Mouse (Mus musculus): ENCODE measurements around the gene Cpt1c. TPM values are rescaled to one million over a fixed set of nuclear protein-coding genes. Genes with fewer than 3 reads are reported as not detected.

Gene Cpt1c
- total RNA-seq, 2 experiments from 2014 or later = 2.3 to 2.7 TPM

GRCm38 (mm10) chr7:45002440-45002839 is 27.8 kb upstream of the Cpt1c start:
- intact Hi-C loops (cut with DNase I; ENCODE audit: low total_unique reads) = no loop called here
- DNase-seq = no peak

GRCm38 (mm10) chr7:45000539-45001114 is 26.0 kb upstream of the Cpt1c start:
- intact Hi-C loops (cut with DNase I; ENCODE audit: low total_unique reads) = no loop called here
- no peak for DNase-seq

DNA sequence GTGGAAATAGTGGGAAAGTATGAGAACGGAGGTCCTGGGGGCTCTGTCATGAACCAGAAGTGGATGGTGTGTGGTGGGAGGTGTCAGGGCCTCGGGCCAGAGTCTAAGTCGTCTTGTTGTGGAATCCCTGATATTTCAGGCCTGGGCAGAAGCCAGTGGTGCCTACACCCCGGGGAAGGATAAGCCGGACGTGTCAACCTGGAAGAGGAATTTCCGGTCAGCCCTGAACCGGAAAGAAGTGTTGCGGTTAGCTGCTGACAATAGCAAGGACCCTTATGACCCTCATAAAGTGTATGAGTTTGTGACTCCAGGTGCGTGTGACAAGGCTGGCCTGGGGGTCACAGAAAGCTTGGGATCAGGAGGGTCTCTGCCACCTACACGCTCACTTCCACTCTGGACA is 25.1 kb upstream of the Cpt1c start:
- DNase-seq = no peak
- intact Hi-C loops (cut with DNase I; ENCODE audit: low total_unique reads) = no loop called here

- intact Hi-C loops (cut with DNase I; ENCODE audit: low total_unique reads) = no loop called here
- peak; percentile 69 for DNase-seq
Observed at GRCm38 (mm10) chr7:44998501-44998955, 23.9 kb upstream of the Cpt1c start, which contains the start of gene Bcl2l12. Bcl2l12 (minus strand) TSS chr7:44998712.

GRCm38 (mm10) chr7:44997940-44998428 is 23.3 kb upstream of the Cpt1c start:
- intact Hi-C loops (cut with DNase I; ENCODE audit: low total_unique reads) = no loop called here
- no peak for DNase-seq

GRCm38 (mm10) chr7:44997231-44997939 is 22.7 kb upstream of the Cpt1c start, which contains the start of gene Irf3:
Irf3 (plus strand) TSS chr7:44997648.
- intact Hi-C loops (cut with DNase I; ENCODE audit: low total_unique reads) = no loop called here
- peak; percentile 97 for DNase-seq

GRCm38 (mm10) chr7:44996672-44997071 is 22.0 kb upstream of the Cpt1c start:
- no peak for DNase-seq
- intact Hi-C loops (cut with DNase I; ENCODE audit: low total_unique reads) = no loop called here

GRCm38 (mm10) chr7:44986879-44987718 is 12.4 kb upstream of the Cpt1c start:
- DNase-seq = no peak
- intact Hi-C loops (cut with DNase I; ENCODE audit: low total_unique reads) = no loop called here

- peak; percentile 97 for DNase-seq
- intact Hi-C loops (cut with DNase I; ENCODE audit: low total_unique reads) = no loop called here
Observed at GRCm38 (mm10) chr7:44986192-44986878, 11.7 kb upstream of the Cpt1c start, which contains the start of gene Prmt1. Prmt1 (minus strand) TSS chr7:44986568.

DNA sequence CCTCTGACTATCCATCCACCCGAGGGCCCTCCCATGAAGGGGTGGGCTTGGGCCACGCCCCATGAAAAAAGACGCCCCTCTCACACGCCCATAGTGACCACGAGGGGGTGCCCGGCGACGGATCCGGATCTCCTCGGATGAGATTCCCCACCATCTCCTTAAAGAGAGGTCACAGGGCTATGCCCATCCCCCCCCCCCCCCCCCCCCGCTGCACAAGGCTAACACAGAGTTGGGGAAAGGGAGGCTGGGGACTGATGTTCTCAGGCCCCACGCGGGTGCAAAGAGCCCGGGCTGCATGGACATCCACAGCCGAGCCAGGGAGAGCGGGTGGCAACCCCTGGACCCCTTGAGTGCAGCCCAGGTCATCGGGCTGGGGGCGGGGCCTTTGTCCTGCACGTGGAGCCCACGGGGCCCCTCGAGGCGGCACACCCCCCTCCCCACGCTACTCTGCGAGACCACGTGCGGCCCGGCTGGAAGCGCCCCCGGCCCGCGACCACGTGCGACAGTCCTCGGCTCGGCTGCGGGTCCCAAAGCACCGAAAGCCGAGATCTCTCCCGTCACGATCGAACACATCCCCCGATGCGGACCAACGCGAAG is 11.0 kb upstream of the Cpt1c start:
- intact Hi-C loops (cut with DNase I; ENCODE audit: low total_unique reads) = no loop called here

GRCm38 (mm10) chr7:44984833-44985164 is 10.1 kb upstream of the Cpt1c start:
- intact Hi-C loops (cut with DNase I; ENCODE audit: low total_unique reads) = no loop called here
- DNase-seq = no peak

More for the DNA sequence above, 11.0 kb upstream of the Cpt1c start:
- peak; percentile 85 for DNase-seq

GRCm38 (mm10) chr7:44983944-44984832 is 9.5 kb upstream of the Cpt1c start:
- DNase-seq = peak; percentile 33
- intact Hi-C loops (cut with DNase I; ENCODE audit: low total_unique reads) = no loop called here

DNA sequence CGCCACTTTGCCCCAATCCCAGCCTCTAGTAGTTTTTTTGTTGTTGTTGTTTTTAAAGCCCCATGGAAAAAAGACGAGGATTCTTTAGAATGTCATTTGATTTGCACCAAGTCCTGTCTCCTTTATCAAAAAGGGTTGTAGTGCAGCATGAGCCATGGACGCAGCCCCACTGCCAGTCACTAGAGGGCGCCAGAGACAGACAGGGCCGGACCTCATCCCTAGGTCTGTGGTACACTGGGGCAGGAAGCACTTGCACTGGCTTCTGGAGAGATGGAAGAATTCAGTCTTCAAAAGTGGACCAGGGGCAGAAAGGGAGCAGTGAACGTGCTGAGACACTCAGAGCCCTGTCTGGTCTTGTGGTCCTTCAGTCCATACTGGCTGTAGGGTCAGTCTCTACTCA is 8.4 kb upstream of the Cpt1c start:
- intact Hi-C loops (cut with DNase I; ENCODE audit: low total_unique reads) = no loop called here
- peak; percentile 88 for DNase-seq

GRCm38 (mm10) chr7:44981539-44981938 is 6.9 kb upstream of the Cpt1c start:
- DNase-seq = no peak
- intact Hi-C loops (cut with DNase I; ENCODE audit: low total_unique reads) = no loop called here

GRCm38 (mm10) chr7:44978300-44978699 is 3.6 kb upstream of the Cpt1c start:
- intact Hi-C loops (cut with DNase I; ENCODE audit: low total_unique reads) = no loop called here

GRCm38 (mm10) chr7:44975117-44975419 is 417 bp upstream of the Cpt1c start:
- no peak for DNase-seq
- intact Hi-C loops (cut with DNase I; ENCODE audit: low total_unique reads) = no loop called here

More at GRCm38 (mm10) chr7:44978300-44978699, 3.6 kb upstream of the Cpt1c start:
- DNase-seq = no peak

DNA sequence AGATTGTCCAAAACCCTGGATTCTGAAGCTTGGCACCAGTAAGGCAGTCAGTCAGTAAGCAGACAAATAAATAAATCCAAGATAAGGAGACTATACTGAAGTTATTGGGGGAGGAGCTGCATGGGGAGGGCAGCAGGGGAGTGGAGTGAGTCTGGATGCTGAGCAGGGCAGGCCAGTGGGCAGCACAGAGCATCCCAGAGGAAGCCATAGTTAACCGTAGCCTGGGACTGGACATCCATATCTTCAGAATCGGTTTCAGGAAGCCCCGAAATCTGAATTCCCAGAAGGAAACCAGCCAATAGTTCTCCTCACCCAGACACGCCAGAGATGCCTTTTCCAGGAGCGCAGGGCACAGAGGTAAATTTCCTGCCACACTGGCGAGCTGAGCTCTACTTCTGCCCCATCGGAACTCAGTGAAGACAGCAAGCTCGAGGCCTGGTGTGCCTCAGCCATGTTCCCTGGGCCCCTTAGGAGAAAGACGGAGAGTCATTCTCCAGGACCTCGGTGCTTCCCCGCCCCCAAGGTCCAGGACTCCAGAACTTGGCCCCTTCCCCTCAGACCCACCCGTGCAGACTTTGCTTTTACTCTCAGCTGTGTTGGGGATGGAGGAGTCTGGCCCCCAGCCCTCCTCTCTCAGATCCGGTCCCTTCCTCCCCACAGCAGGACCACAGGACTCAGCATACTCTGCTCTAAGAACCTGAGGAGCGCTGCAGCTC is 1.1 kb downstream of the Cpt1c start:
- intact Hi-C loops (cut with DNase I; ENCODE audit: low total_unique reads) = no loop called here
- DNase-seq = no peak

DNA sequence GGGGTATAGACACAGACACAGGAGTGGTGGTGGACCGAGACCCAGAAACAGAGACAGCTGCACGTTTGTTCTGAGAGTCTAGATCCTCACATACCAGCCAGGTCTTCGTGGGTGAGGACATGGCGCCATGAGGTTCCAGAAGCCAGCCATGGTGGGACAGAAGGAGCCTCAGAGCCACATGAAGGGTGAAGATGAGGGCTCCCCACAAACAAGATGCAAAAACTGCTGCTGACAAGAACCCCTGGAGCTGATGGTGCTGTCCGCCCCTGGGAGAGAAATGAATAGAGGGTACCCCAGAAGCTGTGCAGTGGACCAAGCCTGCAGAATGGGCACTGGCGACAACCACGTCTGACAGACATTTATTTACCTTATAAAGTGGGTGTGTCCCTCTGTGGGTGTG is 3.5 kb downstream of the Cpt1c start:
- intact Hi-C loops (cut with DNase I; ENCODE audit: low total_unique reads) = no loop called here
- DNase-seq = no peak

All from gastrocnemius, postnatal 14 days (tissue).